Mouse (Mus musculus): ENCODE measurements around the gene Tssc4.

- TF ChIP-seq CTCF (IDR thresholded peaks at IDR 0.05; ENCODE audit: low read depth, low read length) (no peak), EP300 (IDR thresholded peaks at IDR 0.05; ENCODE audit: insufficient read depth, low read depth, low read length) (no peak), POLR2A (IDR thresholded peaks at IDR 0.05; ENCODE audit: insufficient read depth, low read length) (no peak)
Observed at GRCm38 (mm10) chr7:143058221-143058697, 10.8 kb upstream of the Tssc4 start.

All from ES-Bruce4 (cell line).